Comparison of ENCODE assay signal across 8 mouse cellular contexts in the genomic region with DNA sequence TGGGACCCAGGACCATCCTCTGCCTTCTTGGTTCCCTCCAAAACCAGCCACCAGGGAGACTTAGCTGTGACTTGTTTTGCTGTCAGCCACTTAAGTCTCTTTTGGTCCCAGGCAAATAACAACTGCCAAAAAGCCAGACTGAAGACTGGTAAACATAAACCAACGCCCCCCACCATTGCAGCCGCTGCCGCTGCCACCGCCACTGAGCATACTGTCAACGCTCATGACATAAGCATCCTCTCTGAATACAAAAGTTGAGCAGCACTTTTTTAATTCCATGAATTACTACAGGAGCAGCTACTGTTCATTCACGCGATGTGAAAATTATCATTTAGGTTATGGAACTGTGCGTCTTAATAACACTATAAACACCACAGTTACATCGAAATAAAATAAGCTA. TPM values are rescaled to one million over a fixed set of nuclear protein-coding genes. Genes with fewer than 3 reads are reported as not detected.
DNase-seq lines count a peak whose midpoint lies in the region; ATAC-seq and TF ChIP-seq lines count a peak whose summit lies in the region.

No protein-coding gene starts in this region.

- H3K4me2 ChIP-seq in heart, embryonic 15.5 days = peak overlapping the region; percentile 70
- peak overlapping the region; percentile 88 for H3K4me2 ChIP-seq in hindbrain, embryonic 15.5 days
- peak overlapping the region; percentile 81 for H3K4me2 ChIP-seq in midbrain, embryonic 16.5 days (ENCODE audit: low read length)

- WGBS in heart, embryonic 15.5 days = 14% methylated on average over 9 of the region's 9 CpGs
- 14% methylated on average over 9 of the region's 9 CpGs for WGBS in hindbrain, embryonic 15.5 days
- 17% methylated on average over 9 of the region's 9 CpGs for WGBS in midbrain, embryonic 16.5 days

- H3K36me3 ChIP-seq in heart, embryonic 15.5 days = no peaks in the 10 kb centered on the region
- no peaks in the 10 kb centered on the region for H3K36me3 ChIP-seq in hindbrain, embryonic 15.5 days
- H3K36me3 ChIP-seq in midbrain, embryonic 16.5 days (ENCODE audit: control insufficient read depth, insufficient read depth, low read length) = no peaks in the 10 kb centered on the region

- intact Hi-C loops in heart, postnatal 14 days (cut with DNase I) = loop anchor here (5.0 kb wide), 1 partner anchor 44 kb away; no protein-coding TSS in a partner anchor

- H3K27me3 ChIP-seq in heart, embryonic 15.5 days = no peaks in the 10 kb centered on the region
- no peaks in the 10 kb centered on the region for H3K27me3 ChIP-seq in hindbrain, embryonic 15.5 days
- no peaks in the 10 kb centered on the region; the same call in 1 of the 2 replicates for H3K27me3 ChIP-seq in midbrain, embryonic 16.5 days (ENCODE audit: control insufficient read depth, insufficient read depth, low read depth, low read length)

- H3K4me3 ChIP-seq in heart, embryonic 15.5 days = peak overlapping the region; percentile 82
- H3K4me3 ChIP-seq in hindbrain, embryonic 15.5 days = peak overlapping the region; percentile 97
- H3K4me3 ChIP-seq in midbrain, embryonic 16.5 days (ENCODE audit: low read depth, low read length) = peak overlapping the region; percentile 91

- no peak overlapping the region for H3K27ac ChIP-seq in heart, embryonic 15.5 days
- no peak overlapping the region for H3K27ac ChIP-seq in hindbrain, embryonic 15.5 days (replicated peaks)
- no peak overlapping the region for H3K27ac ChIP-seq in midbrain, embryonic 16.5 days (ENCODE audit: low read length)

- H3K4me1 ChIP-seq in heart, embryonic 15.5 days (replicated peaks) = peaks cover 21% of the 10 kb centered on the region
- peaks cover 16% of the 10 kb centered on the region for H3K4me1 ChIP-seq in hindbrain, embryonic 15.5 days (replicated peaks)
- H3K4me1 ChIP-seq in midbrain, embryonic 16.5 days (ENCODE audit: control insufficient read depth, insufficient read depth, low read length) = peaks cover 16% of the 10 kb centered on the region

- TF ChIP-seq POLR2A in brain, embryonic 14.5 days (IDR thresholded peaks at IDR 0.05; ENCODE audit: borderline replicate concordance, extremely low read depth, insufficient read depth, insufficient read length, poor library complexity, severe bottlenecking) = no peak

- no peak for TF ChIP-seq CTCF in brain, embryonic 14.5 days (IDR thresholded peaks at IDR 0.05; ENCODE audit: borderline replicate concordance, extremely low read depth, insufficient read depth, insufficient read length)

- peak overlapping the region; percentile 89; the same call in 1 of the 2 replicates for H3K9ac ChIP-seq in heart, embryonic 15.5 days
- H3K9ac ChIP-seq in hindbrain, embryonic 15.5 days = 0 out of 2 replicates have a peak overlapping the region, but pooled peaks have one; percentile 3
- no peak overlapping the region; the same call in 1 of the 2 replicates for H3K9ac ChIP-seq in midbrain, embryonic 16.5 days (ENCODE audit: low read depth, low read length)

- no peak for DNase-seq in heart, postnatal 14 days
- DNase-seq in brain, embryonic 14.5 days (ENCODE audit: low read depth) = peak; percentile 29
- DNase-seq in ovary, postnatal 36 days (ENCODE audit: low spot score) = no peak
- no peak for DNase-seq in ovary, postnatal 14 days (ENCODE audit: low spot score)

- no peak for ATAC-seq in heart, embryonic 15.5 days (replicated peaks; ENCODE audit: insufficient number of reproducible peaks, insufficient read depth, low FRiP score, low read depth)
- no peak for ATAC-seq in hindbrain, embryonic 15.5 days (ENCODE audit: low FRiP score, low read depth)
- ATAC-seq in midbrain, embryonic 16.5 days = no peak
- no peak for ATAC-seq in granulocyte monocyte progenitor cell, adult 5-6 weeks (replicated peaks; ENCODE audit: poor library complexity, severe bottlenecking)

- H3K9me3 ChIP-seq in heart, embryonic 15.5 days (replicated peaks) = no peaks in the 10 kb centered on the region
- H3K9me3 ChIP-seq in hindbrain, embryonic 15.5 days = no peaks in the 10 kb centered on the region
- H3K9me3 ChIP-seq in midbrain, embryonic 16.5 days (replicated peaks; ENCODE audit: control insufficient read depth, low read length, poor library complexity, severe bottlenecking) = no peaks in the 10 kb centered on the region

RNA-seq across cellular contexts. Expression of gene Rras2, which starts 1.6 kb away (rescaled TPM):
- 44.1 and 44.6 TPM in 2 replicates for polyA plus RNA-seq in heart, embryonic 15.5 days (2015; fragmentation: Nextera tagmentation; extraction: Ambion mirVana)
- total RNA-seq in heart, postnatal 14 days (2021) = 10 to 100 TPM; 43.8 to 44.2 TPM
- polyA plus RNA-seq in brain, embryonic 14.5 days (2012; rRNA removed) = 23.1 and 24.8 TPM in 2 replicates
- 18.6 and 19.3 TPM in 2 replicates for polyA plus RNA-seq in hindbrain, embryonic 15.5 days (2015; fragmentation: Nextera tagmentation; extraction: Ambion mirVana)
- polyA plus RNA-seq in midbrain, embryonic 16.5 days (2015; fragmentation: Nextera tagmentation; extraction: Ambion mirVana) = 24.7 and 26.8 TPM in 2 replicates
- total RNA-seq in granulocyte monocyte progenitor cell, adult 5-6 weeks (2014; fragmentation: Nextera tagmentation) = 0.97 and 3.5 TPM in 2 replicates
- total RNA-seq in granulocyte monocyte progenitor cell, adult 5-6 weeks (2017) = 1.1 and 1.6 TPM in 2 replicates
